Mouse (Mus musculus) retina, postnatal 7 days (tissue): ENCODE data around the gene Fcrl5.
"Not testable (repeated sequence)": the region's sequence is repeated elsewhere in the genome, so short reads cannot be mapped to it uniquely, and the experiment has no call there.

Experiments used
- DNase-seq: peaks from one replicate; pipeline ENCODE4 v3.0.0-alpha.2; 2012; ENCODE audit warnings: low read depth, low spot score

Fcrl5 gene

GRCm38 (mm10) chr3:87435479-87435878 lies at the start of gene Fcrl5:
Fcrl5 (plus strand) TSS chr3:87435773.
- no peak for DNase-seq

GRCm38 (mm10) chr3:87390935-87391334 lies 44.6 kb upstream of the Fcrl5 start:
- no peak for DNase-seq

GRCm38 (mm10) chr3:87398809-87399208 lies 36.8 kb upstream of the Fcrl5 start:
- no peak for DNase-seq

- DNase-seq, result no peak
Measured at GRCm38 (mm10) chr3:87399906-87400305, 35.7 kb upstream of the Fcrl5 start.

GRCm38 (mm10) chr3:87401321-87401720 lies 34.3 kb upstream of the Fcrl5 start:
- DNase-seq, result no peak

- peak; percentile 13 for DNase-seq
Measured at GRCm38 (mm10) chr3:87408171-87408570, 27.4 kb upstream of the Fcrl5 start.

- DNase-seq, result peak; percentile 31
Measured at GRCm38 (mm10) chr3:87409196-87409935, 26.2 kb upstream of the Fcrl5 start.

GRCm38 (mm10) chr3:87410605-87411004 lies 25.0 kb upstream of the Fcrl5 start:
- no peak for DNase-seq

GRCm38 (mm10) chr3:87411150-87411549 lies 24.4 kb upstream of the Fcrl5 start:
- DNase-seq, result peak; percentile 33

GRCm38 (mm10) chr3:87420645-87421044 lies 14.9 kb upstream of the Fcrl5 start:
- DNase-seq, result no peak

GRCm38 (mm10) chr3:87422386-87422910 lies 13.1 kb upstream of the Fcrl5 start:
- no peak for DNase-seq

- DNase-seq, result no peak
Measured at GRCm38 (mm10) chr3:87440586-87440985, 5.0 kb downstream of the Fcrl5 start.

GRCm38 (mm10) chr3:87443968-87444367 lies 8.4 kb downstream of the Fcrl5 start:
- DNase-seq, result no peak

- DNase-seq, result no peak
Measured at GRCm38 (mm10) chr3:87465454-87465853, 29.9 kb downstream of the Fcrl5 start.

- no peak for DNase-seq
Measured at GRCm38 (mm10) chr3:87467011-87467410, 31.4 kb downstream of the Fcrl5 start.

- DNase-seq, result no peak
Measured at GRCm38 (mm10) chr3:87467416-87467815, 31.8 kb downstream of the Fcrl5 start.

GRCm38 (mm10) chr3:87477948-87478347 lies 42.4 kb downstream of the Fcrl5 start:
- not testable (repeated sequence) for DNase-seq

- not testable (repeated sequence) for DNase-seq
Measured at GRCm38 (mm10) chr3:87478596-87478995, 43.0 kb downstream of the Fcrl5 start.

GRCm38 (mm10) chr3:87479230-87479629 lies 43.7 kb downstream of the Fcrl5 start:
- DNase-seq, result not testable (repeated sequence)

- no peak for DNase-seq
Measured at GRCm38 (mm10) chr3:87487392-87487791, 51.8 kb downstream of the Fcrl5 start.

- no peak for DNase-seq
Measured at GRCm38 (mm10) chr3:87487911-87488310, 52.3 kb downstream of the Fcrl5 start.

GRCm38 (mm10) chr3:87498266-87498665 lies 62.7 kb downstream of the Fcrl5 start:
- DNase-seq, result no peak

GRCm38 (mm10) chr3:87499072-87499471 lies 63.5 kb downstream of the Fcrl5 start:
- DNase-seq, result peak; percentile 65
